Mouse (Mus musculus): ENCODE results near the gene Olfr308.
"Not testable (repeated sequence)": the region's sequence is repeated elsewhere in the genome, so short reads cannot be mapped to it uniquely, and the experiment has no call there.

Olfr308 gene

DNA sequence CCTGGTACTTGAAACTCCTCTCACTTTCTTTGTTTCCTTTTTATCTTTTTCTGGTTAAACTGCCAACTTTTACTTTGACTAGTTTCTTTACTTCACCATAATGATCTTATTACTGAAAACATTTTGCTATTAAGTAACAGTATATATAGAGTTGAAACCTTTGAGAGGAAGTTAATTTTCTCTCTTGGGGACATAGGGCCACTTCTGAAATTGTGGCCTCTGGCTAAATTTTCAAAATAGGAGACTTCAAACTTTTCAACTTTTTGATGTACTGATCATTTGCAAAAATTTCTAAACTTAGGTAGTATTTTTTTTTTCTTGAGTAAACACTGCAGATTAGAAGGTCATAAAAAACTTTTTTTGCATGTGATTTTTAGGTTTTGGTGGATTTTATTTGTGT is at the start of gene Olfr308:
TSS of gene Olfr308 (minus strand) at position 101 of the 400 bp plus-strand sequence.
- no peak for DNase-seq (ENCODE audit: low spot score in 2 of 2)

DNA sequence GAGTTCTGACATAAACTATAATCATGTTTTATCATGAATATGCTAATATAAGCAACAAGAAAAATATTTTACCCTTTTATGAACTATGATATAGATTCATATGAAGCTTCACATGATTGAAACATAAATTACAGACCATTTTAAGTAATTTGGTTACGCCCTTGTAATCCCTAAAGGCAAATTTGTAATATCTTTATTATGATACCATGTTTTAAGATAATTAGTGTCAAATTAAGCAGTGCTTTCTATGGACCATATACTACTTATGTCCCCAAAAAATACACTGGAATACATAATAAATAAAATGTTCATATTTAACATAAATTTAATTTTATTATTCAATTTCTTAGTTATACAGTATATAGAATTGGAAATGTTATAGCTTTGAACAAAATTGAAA is 41.4 kb upstream of the Olfr308 start, which contains the start of gene Olfr305:
TSS of gene Olfr305 (minus strand) at position 101 of the 400 bp plus-strand sequence.
- DNase-seq (ENCODE audit: low spot score in 2 of 2): no peak

GRCm38 (mm10) chr7:86346296-86346695 is 20.9 kb upstream of the Olfr308 start:
- not testable (repeated sequence) for DNase-seq (ENCODE audit: low spot score in 2 of 2)

DNA sequence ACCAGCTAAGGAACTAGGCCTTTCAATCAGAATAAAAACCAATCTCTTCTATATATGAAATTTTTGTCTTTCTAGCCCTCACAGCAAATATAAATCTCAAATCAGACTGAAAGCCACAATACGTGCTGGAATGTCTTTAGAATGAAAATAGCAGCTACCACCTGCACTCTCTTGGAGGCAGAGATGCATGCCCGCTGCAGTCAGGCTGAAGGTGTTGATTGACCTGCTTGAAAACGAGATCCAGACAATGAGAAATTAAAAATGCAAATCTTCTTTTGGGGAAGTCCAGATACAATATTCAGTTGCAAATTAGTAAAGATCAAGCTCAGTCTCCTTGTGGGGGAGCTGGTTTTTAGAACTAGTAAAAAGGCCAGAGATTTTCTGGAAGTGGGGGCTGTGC is 18.8 kb upstream of the Olfr308 start:
- DNase-seq (ENCODE audit: low spot score in 2 of 2): no peak

GRCm38 (mm10) chr7:86342881-86343565 is 17.6 kb upstream of the Olfr308 start:
- DNase-seq (ENCODE audit: low spot score in 2 of 2): no peak

- no peak for DNase-seq (ENCODE audit: low spot score in 2 of 2)
Measured at GRCm38 (mm10) chr7:86337486-86337885, 12.1 kb upstream of the Olfr308 start, which contains the start of gene Olfr307. Gene Olfr307, minus strand, starts transcription at chr7:86337586.

GRCm38 (mm10) chr7:86321323-86321722 is 4.1 kb downstream of the Olfr308 start:
- DNase-seq (ENCODE audit: low spot score in 2 of 2): no peak

- no peak for DNase-seq (ENCODE audit: low spot score in 2 of 2)
Measured at GRCm38 (mm10) chr7:86313608-86314007, 11.8 kb downstream of the Olfr308 start, which contains the start of gene Olfr309. Gene Olfr309, minus strand, starts transcription at chr7:86313708.

DNA sequence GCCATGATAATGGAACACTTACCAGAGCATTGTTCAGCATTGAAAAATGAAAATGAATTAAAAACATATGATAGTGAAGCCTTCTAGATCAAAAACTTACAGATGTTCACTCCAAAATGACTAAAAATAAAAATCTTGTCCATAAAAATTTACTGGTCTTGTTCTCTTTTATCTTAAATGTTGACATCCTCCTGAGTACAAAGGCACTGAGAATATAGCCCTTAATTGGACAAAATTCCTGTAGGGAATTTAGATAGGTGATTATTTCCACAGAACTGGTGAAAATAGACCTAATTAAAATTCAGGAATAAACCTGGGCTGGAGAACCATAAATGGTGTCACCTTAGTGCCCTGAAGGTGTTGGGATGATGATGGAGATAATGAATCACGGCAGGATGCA is 48.4 kb downstream of the Olfr308 start, which contains the start of gene Olfr310:
TSS of gene Olfr310 (minus strand) at position 101 of the 400 bp plus-strand sequence.
- no peak for DNase-seq (ENCODE audit: low spot score in 2 of 2)

All from natural killer cell, adult 2 months (primary cell).